Mouse (Mus musculus): ENCODE measurements around the gene Gpr152. TPM values are rescaled to one million over a fixed set of nuclear protein-coding genes. Genes with fewer than 3 reads are reported as not detected.

The Gpr152 gene
- polyA plus RNA-seq, 1 experiment from 2014 or later = not detected

DNA sequence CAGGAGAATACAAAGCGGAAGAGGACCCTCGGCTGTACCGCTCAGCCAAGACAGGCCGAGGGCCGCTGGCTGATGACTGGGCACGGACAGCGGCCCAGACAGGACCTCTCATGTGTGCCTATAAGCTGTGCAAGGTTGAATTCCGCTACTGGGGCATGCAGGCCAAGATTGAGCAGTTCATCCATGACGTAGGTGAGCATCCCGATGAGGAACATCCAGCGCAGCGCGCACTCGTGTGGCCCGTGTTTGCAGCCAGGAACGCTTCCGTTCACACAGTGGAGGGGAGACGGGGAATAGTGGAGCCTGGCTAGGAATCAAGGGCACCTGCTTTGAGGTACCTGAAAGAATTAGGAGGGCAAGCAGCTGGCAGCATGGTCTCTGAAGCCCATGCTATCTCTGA, 36.3 kb upstream of the Gpr152 start:
- Histone ChIP-seq H3K4me3 (ENCODE audit: low read length) (no peak overlapping the region), H3K36me3 (ENCODE audit: control insufficient read depth, insufficient read depth) (peaks cover 2% of the 10 kb centered on the region), H3K9ac (ENCODE audit: low read length) (no peak overlapping the region), H3K27me3 (ENCODE audit: control insufficient read depth, insufficient read depth, low read length) (peaks cover 20% of the 10 kb centered on the region; the same call in 1 of the 2 replicates), H3K9me3 (replicated peaks; ENCODE audit: control insufficient read depth, low read length) (no peaks in the 10 kb centered on the region), H3K27ac (ENCODE audit: low read length) (no peak overlapping the region), H3K4me2 (ENCODE audit: low read depth, low read length) (no peak overlapping the region), H3K4me1 (ENCODE audit: control insufficient read depth, insufficient read depth, low read length) (peaks cover 24% of the 10 kb centered on the region)
- WGBS = 93% methylated on average over 18 of the region's 18 CpGs
- no peak for ATAC-seq (replicated peaks; ENCODE audit: extremely low read depth, insufficient read depth, low FRiP score)

DNA sequence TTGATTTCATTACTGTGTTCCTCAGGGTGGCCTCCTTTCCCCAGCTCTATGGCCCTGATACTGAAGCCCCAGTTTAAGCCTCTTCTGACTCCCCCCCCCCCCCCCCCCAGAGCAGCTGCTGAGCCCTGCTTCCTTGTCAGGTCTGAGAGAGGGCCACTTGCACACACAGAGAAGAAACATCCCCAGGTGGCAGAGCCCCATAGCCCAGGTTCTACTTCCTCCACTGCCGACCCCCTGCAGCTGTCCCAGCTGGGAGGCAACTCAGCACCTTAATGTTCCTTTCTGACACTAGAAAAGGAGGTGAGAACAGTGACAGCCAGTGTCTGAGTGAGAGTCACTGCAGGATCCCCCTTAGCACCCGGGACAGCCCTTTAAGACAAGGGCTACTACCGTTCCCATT, 35.8 kb upstream of the Gpr152 start:
- no peaks in the 10 kb centered on the region for H3K9me3 ChIP-seq (replicated peaks; ENCODE audit: control insufficient read depth, low read length)
- H3K27ac ChIP-seq (ENCODE audit: low read length) = no peak overlapping the region
- H3K4me2 ChIP-seq (ENCODE audit: low read depth, low read length) = no peak overlapping the region
- peaks cover 19% of the 10 kb centered on the region for H3K4me1 ChIP-seq (ENCODE audit: control insufficient read depth, insufficient read depth, low read length)
- ATAC-seq (replicated peaks; ENCODE audit: extremely low read depth, insufficient read depth, low FRiP score) = no peak
- H3K9ac ChIP-seq (ENCODE audit: low read length) = no peak overlapping the region
- no peak overlapping the region for H3K4me3 ChIP-seq (ENCODE audit: low read length)
- peaks cover 20% of the 10 kb centered on the region; the same call in 1 of the 2 replicates for H3K27me3 ChIP-seq (ENCODE audit: control insufficient read depth, insufficient read depth, low read length)
- H3K36me3 ChIP-seq (ENCODE audit: control insufficient read depth, insufficient read depth) = peaks cover 2% of the 10 kb centered on the region
- 60% methylated on average over 3 of the region's 3 CpGs for WGBS

DNA sequence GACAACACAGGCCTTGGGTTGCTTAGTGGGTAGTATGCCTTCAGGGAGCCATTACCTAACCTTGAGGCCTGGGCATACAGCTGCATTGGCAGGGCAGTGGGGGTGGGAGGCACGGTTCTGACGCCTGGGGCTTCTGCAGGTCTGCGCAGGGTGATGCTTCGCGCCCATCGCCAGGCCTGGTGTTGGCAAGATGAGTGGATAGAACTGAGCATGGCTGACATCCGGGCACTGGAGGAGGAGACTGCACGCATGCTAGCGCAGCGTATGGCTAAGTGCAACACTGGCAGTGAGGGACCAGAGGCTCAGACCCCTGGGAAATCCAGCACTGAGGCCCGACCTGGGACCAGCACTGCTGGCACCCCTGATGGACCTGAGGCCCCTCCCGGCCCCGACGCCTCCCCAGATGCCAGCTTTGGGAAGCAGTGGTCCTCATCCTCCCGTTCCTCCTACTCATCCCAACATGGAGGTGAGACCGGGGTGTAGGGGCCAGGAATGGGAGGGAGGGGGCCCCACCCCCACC, 34.9 kb upstream of the Gpr152 start:
- Histone ChIP-seq H3K36me3 (ENCODE audit: control insufficient read depth, insufficient read depth) (peaks cover 2% of the 10 kb centered on the region), H3K9ac (ENCODE audit: low read length) (no peak overlapping the region), H3K4me2 (ENCODE audit: low read depth, low read length) (no peak overlapping the region), H3K9me3 (replicated peaks; ENCODE audit: control insufficient read depth, low read length) (no peaks in the 10 kb centered on the region), H3K27me3 (ENCODE audit: control insufficient read depth, insufficient read depth, low read length) (peaks cover 20% of the 10 kb centered on the region; the same call in 1 of the 2 replicates), H3K4me1 (ENCODE audit: control insufficient read depth, insufficient read depth, low read length) (peaks cover 11% of the 10 kb centered on the region), H3K4me3 (ENCODE audit: low read length) (no peak overlapping the region), H3K27ac (ENCODE audit: low read length) (no peak overlapping the region)
- ATAC-seq (replicated peaks; ENCODE audit: extremely low read depth, insufficient read depth, low FRiP score) = no peak
- WGBS = 90% methylated on average over 16 of the region's 16 CpGs

DNA sequence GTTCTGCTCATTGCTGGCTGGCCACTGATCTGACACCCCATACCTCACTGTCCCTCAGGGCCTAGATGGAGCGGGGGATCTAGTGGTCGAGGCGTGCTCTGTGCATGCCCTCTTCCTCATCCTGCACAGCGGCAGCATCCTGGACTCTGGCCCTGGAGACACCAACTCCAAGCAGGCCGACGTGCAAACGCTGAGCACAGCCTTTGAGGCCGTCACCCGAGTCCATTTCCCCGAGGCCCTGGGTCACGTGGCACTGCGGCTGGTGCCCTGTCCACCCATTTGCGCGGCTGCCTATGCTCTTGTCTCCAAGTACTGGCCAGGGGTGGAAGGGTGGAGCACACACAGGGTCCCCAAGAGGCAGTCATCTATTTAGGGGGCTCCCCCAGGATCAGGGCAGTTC, 32.9 kb upstream of the Gpr152 start:
- peaks cover 2% of the 10 kb centered on the region for H3K36me3 ChIP-seq (ENCODE audit: control insufficient read depth, insufficient read depth)
- 90% methylated on average over 14 of the region's 14 CpGs for WGBS
- no peak overlapping the region for H3K9ac ChIP-seq (ENCODE audit: low read length)
- no peak for ATAC-seq (replicated peaks; ENCODE audit: extremely low read depth, insufficient read depth, low FRiP score)
- H3K27me3 ChIP-seq (ENCODE audit: control insufficient read depth, insufficient read depth, low read length) = peaks cover 10% of the 10 kb centered on the region; the same call in 1 of the 2 replicates
- no peaks in the 10 kb centered on the region for H3K4me1 ChIP-seq (ENCODE audit: control insufficient read depth, insufficient read depth, low read length)
- no peaks in the 10 kb centered on the region for H3K9me3 ChIP-seq (replicated peaks; ENCODE audit: control insufficient read depth, low read length)
- no peak overlapping the region for H3K4me2 ChIP-seq (ENCODE audit: low read depth, low read length)
- no peak overlapping the region for H3K4me3 ChIP-seq (ENCODE audit: low read length)
- H3K27ac ChIP-seq (ENCODE audit: low read length) = no peak overlapping the region

DNA sequence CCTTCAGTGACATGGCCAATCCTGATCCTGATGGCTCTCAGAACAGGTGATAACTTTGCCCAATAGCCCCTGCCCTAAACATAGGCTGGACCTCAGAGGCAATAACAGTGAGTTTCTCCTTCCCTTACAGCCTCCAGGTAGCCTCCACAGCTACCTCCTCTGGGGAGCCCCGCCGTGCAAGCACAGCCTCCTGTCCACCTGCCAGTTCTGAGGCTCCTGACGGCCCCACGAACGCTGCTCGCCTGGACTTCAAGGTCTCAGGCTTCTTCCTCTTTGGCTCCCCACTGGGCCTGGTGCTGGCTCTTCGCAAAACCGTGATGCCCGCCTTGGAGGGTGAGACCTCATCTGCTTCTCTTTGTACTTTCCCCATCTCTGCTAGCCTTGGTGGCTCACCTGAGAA, 31.1 kb upstream of the Gpr152 start:
- 83% methylated on average over 9 of the region's 9 CpGs for whole genome bisulfite sequencing
- no peaks in the 10 kb centered on the region; the same call in 1 of the 2 replicates for H3K36me3 ChIP-seq (ENCODE audit: control insufficient read depth, insufficient read depth)
- ATAC-seq (replicated peaks; ENCODE audit: extremely low read depth, insufficient read depth, low FRiP score) = no peak

DNA sequence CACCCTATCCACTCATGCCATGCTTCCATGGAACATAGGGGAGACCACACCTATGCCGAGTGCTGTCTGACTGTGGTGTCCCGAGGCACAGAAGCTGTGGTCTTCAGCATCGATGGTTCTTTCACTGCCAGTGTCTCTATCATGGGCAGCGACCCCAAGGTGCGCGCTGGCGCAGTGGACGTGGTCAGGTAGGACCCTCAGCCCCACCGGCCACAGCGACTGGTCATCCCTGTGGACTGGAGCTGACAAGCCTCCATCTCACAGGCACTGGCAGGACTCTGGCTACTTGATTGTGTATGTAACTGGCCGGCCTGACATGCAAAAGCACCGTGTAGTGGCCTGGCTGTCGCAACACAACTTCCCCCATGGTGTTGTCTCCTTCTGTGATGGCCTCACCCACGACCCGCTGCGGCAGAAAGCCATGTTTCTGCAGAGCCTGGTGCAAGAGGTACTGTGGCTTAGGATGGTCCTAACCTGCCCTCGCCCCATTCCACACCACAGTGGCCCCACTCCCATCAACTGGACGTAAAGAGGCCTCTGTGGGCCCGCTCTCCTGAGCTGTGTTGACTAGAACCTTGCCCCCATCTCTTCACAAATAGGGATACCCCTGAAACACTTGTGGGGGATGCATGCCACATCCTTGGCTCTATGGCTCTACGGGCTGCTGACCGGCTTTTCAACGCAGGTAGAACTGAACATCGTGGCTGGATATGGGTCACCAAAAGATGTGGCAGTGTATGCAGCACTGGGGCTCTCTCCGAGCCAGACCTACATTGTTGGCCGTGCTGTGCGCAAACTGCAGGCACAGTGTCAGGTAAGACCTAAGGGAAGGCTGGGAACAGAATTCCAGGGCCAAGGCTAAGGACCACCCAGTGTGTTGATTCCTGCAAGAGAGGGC, 27.3 kb upstream of the Gpr152 start:
- Histone ChIP-seq H3K9ac (ENCODE audit: low read length) (no peak overlapping the region), H3K4me2 (ENCODE audit: low read depth, low read length) (no peak overlapping the region), H3K27me3 (ENCODE audit: control insufficient read depth, insufficient read depth, low read length) (no peaks in the 10 kb centered on the region), H3K9me3 (replicated peaks; ENCODE audit: control insufficient read depth, low read length) (no peaks in the 10 kb centered on the region), H3K27ac (ENCODE audit: low read length) (no peak overlapping the region), H3K4me1 (ENCODE audit: control insufficient read depth, insufficient read depth, low read length) (peaks cover 10% of the 10 kb centered on the region), H3K4me3 (ENCODE audit: low read length) (no peak overlapping the region), H3K36me3 (ENCODE audit: control insufficient read depth, insufficient read depth) (peaks cover 16% of the 10 kb centered on the region)
- WGBS = 93% methylated on average over 26 of the region's 26 CpGs
- no peak for ATAC-seq (replicated peaks; ENCODE audit: extremely low read depth, insufficient read depth, low FRiP score)

More for the DNA sequence above, 31.1 kb upstream of the Gpr152 start:
- Histone ChIP-seq H3K9ac (ENCODE audit: low read length) (no peak overlapping the region), H3K4me1 (ENCODE audit: control insufficient read depth, insufficient read depth, low read length) (peaks cover 6% of the 10 kb centered on the region), H3K4me2 (ENCODE audit: low read depth, low read length) (no peak overlapping the region), H3K27me3 (ENCODE audit: control insufficient read depth, insufficient read depth, low read length) (no peaks in the 10 kb centered on the region), H3K27ac (ENCODE audit: low read length) (no peak overlapping the region), H3K4me3 (ENCODE audit: low read length) (no peak overlapping the region), H3K9me3 (replicated peaks; ENCODE audit: control insufficient read depth, low read length) (no peaks in the 10 kb centered on the region)

DNA sequence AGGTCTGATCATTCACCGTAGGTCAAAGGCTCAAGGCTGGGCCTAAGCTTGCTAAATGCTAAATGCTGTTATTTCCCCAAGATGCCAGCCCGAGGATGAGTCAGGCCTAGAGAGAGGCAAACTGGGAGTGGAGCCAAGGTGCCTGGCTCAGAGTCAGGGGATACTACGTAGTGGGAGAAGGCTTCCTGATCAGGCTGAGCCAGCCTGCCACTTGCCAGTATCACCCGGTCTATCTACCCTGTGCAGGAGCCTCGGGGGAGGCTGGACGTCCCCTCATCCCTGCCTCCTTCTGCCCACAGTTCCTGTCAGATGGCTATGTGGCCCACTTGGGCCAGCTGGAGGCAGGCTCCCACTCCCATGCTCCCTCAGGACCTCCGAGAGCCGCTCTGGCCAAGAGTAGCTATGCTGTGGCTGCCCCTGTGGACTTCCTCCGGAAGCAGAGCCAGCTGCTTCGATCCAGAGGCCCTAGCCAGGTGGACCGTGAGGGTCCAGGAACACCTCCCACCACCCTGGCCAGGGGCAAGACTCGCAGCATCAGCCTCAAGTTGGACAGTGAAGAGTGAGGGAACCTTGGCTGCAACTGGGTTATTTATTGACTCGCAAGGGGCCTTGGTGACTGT, 26.3 kb upstream of the Gpr152 start:
- 42% methylated on average over 13 of the region's 13 CpGs for WGBS
- Histone ChIP-seq H3K36me3 (ENCODE audit: control insufficient read depth, insufficient read depth) (peaks cover 20% of the 10 kb centered on the region), H3K4me3 (ENCODE audit: low read length) (no peak overlapping the region), H3K9me3 (replicated peaks; ENCODE audit: control insufficient read depth, low read length) (no peaks in the 10 kb centered on the region), H3K4me2 (ENCODE audit: low read depth, low read length) (peak overlapping the region; percentile 11; the same call in 1 of the 2 replicates), H3K27me3 (ENCODE audit: control insufficient read depth, insufficient read depth, low read length) (no peaks in the 10 kb centered on the region), H3K9ac (ENCODE audit: low read length) (peak overlapping the region; percentile 35; the same call in 1 of the 2 replicates), H3K4me1 (ENCODE audit: control insufficient read depth, insufficient read depth, low read length) (peaks cover 10% of the 10 kb centered on the region), H3K27ac (ENCODE audit: low read length) (peak overlapping the region; percentile 72)
- ATAC-seq (replicated peaks; ENCODE audit: extremely low read depth, insufficient read depth, low FRiP score) = peak; percentile 59; the same call in 1 of the 2 replicates

DNA sequence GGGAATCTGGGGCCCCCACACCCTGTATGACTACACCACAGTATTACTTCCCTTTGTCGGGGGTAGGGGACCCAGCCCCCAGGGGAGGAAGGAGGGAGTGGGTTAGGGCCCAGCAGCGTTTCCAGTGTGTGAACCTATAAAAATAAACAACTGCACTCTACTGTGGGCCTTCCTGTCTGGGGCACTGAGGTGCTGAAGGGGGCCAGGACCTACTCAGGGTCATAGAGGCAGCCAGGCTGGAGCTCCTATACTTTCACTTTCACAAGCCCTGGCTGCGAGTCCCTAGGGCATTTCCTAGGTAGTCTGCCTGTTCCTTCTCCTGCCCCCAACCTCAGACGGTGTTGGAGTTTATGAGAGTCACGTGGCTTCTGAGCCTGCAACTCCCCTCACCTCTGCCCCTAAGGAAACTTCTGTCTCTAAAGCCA, 25.8 kb upstream of the Gpr152 start:
- H3K4me2 ChIP-seq (ENCODE audit: low read depth, low read length) = peak overlapping the region; percentile 11; the same call in 1 of the 2 replicates
- H3K9ac ChIP-seq (ENCODE audit: low read length) = peak overlapping the region; percentile 35
- peak; percentile 39; the same call in 1 of the 2 replicates for ATAC-seq (replicated peaks; ENCODE audit: extremely low read depth, insufficient read depth, low FRiP score)

More for the DNA sequence above, 25.8 kb upstream of the Gpr152 start:
- Histone ChIP-seq H3K27me3 (ENCODE audit: control insufficient read depth, insufficient read depth, low read length) (no peaks in the 10 kb centered on the region), H3K4me1 (ENCODE audit: control insufficient read depth, insufficient read depth, low read length) (peaks cover 10% of the 10 kb centered on the region), H3K27ac (ENCODE audit: low read length) (peak overlapping the region; percentile 72), H3K4me3 (ENCODE audit: low read length) (no peak overlapping the region), H3K9me3 (replicated peaks; ENCODE audit: control insufficient read depth, low read length) (no peaks in the 10 kb centered on the region), H3K36me3 (ENCODE audit: control insufficient read depth, insufficient read depth) (peaks cover 20% of the 10 kb centered on the region)
- 37% methylated on average over 5 of the region's 5 CpGs for WGBS

Data from heart, embryonic 16.5 days (tissue).